Mouse (Mus musculus) C2C12 (cell line): Measurements from ENCODE around the gene 1700001O22Rik.

Source experiments
- CTCF ChIP-seq: IDR thresholded peaks from one replicate; pipeline ENCODE4 v1.5.1; 2011; ENCODE audit not compliant: control insufficient read depth, insufficient read depth, insufficient read length
- MYOG ChIP-seq: IDR thresholded peaks from one replicate; pipeline ENCODE4 v1.6.1; 2011; ENCODE audit not compliant: control insufficient read depth, insufficient read length; ENCODE audit errors: extremely low read depth
- USF1 ChIP-seq: IDR thresholded peaks from one replicate; pipeline ENCODE4 v1.6.1; 2011; ENCODE audit warnings: low read depth, mild to moderate bottlenecking, control low read depth, moderate library complexity

- TF ChIP-seq CTCF = no peak
- TF ChIP-seq USF1 = no peak
- TF ChIP-seq MYOG = no peak
These were observed 44.7 kb upstream of the 1700001O22Rik start for GRCm38 (mm10) chr2:30848184-30848583.
